Mouse (Mus musculus) heart, adult 8-10 months (tissue): Measurements from ENCODE around the gene Ctnna2. TPM values are rescaled to one million over a fixed set of nuclear protein-coding genes. Genes with fewer than 3 reads are reported as not detected.

Source experiments
- DNase-seq: peaks from one replicate; pipeline ENCODE4 v3.0.0; 2022; ENCODE audit warnings: low spot score
- total RNA-seq, 4 experiments: library from RNA; stranded (reverse); gene quantifications; 2 replicates each; pipeline ENCODE4 v1.2.4; 2022

Gene Ctnna2
- total RNA-seq, 4 experiments from 2014 or later, result 0.06 to 0.19 TPM; not detected in 2

GRCm38 (mm10) chr6:77430381-77430780 lies 549.1 kb downstream of the Ctnna2 start:
- DNase-seq, result peak; percentile 9

GRCm38 (mm10) chr6:77425746-77426145 lies 553.8 kb downstream of the Ctnna2 start:
- no peak for DNase-seq

GRCm38 (mm10) chr6:77424826-77425225 lies 554.7 kb downstream of the Ctnna2 start:
- no peak for DNase-seq

GRCm38 (mm10) chr6:77421564-77422139 lies 557.8 kb downstream of the Ctnna2 start:
- no peak for DNase-seq

- DNase-seq, result no peak
Observed at GRCm38 (mm10) chr6:77416999-77417398, 562.5 kb downstream of the Ctnna2 start.

- no peak for DNase-seq
Observed at GRCm38 (mm10) chr6:77413530-77413929, 566.0 kb downstream of the Ctnna2 start.

- no peak for DNase-seq
Observed at GRCm38 (mm10) chr6:77408481-77408880, 571.0 kb downstream of the Ctnna2 start.

GRCm38 (mm10) chr6:77400751-77401150 lies 578.7 kb downstream of the Ctnna2 start:
- DNase-seq, result no peak

- DNase-seq, result no peak
Observed at GRCm38 (mm10) chr6:77391663-77392062, 587.8 kb downstream of the Ctnna2 start.

GRCm38 (mm10) chr6:77381309-77381708 lies 598.2 kb downstream of the Ctnna2 start:
- DNase-seq, result no peak

- DNase-seq, result no peak
Observed at GRCm38 (mm10) chr6:77373132-77373531, 606.4 kb downstream of the Ctnna2 start.

GRCm38 (mm10) chr6:77371147-77371546 lies 608.4 kb downstream of the Ctnna2 start:
- no peak for DNase-seq

GRCm38 (mm10) chr6:77358471-77358837 lies 621.0 kb downstream of the Ctnna2 start:
- no peak for DNase-seq

GRCm38 (mm10) chr6:77357748-77358470 lies 621.6 kb downstream of the Ctnna2 start:
- no peak for DNase-seq

GRCm38 (mm10) chr6:77354826-77355225 lies 624.7 kb downstream of the Ctnna2 start:
- DNase-seq, result no peak

GRCm38 (mm10) chr6:77343781-77344180 lies 635.7 kb downstream of the Ctnna2 start:
- no peak for DNase-seq

- no peak for DNase-seq
Observed at GRCm38 (mm10) chr6:77335537-77335936, 644.0 kb downstream of the Ctnna2 start.

- no peak for DNase-seq
Observed at GRCm38 (mm10) chr6:77324748-77325147, 654.8 kb downstream of the Ctnna2 start.

- no peak for DNase-seq
Observed at GRCm38 (mm10) chr6:77324327-77324726, 655.2 kb downstream of the Ctnna2 start.

GRCm38 (mm10) chr6:77306796-77307195 lies 672.7 kb downstream of the Ctnna2 start:
- DNase-seq, result no peak

GRCm38 (mm10) chr6:77301305-77301704 lies 678.2 kb downstream of the Ctnna2 start:
- DNase-seq, result no peak

GRCm38 (mm10) chr6:77291415-77291814 lies 688.1 kb downstream of the Ctnna2 start:
- no peak for DNase-seq

- no peak for DNase-seq
Observed at GRCm38 (mm10) chr6:77288402-77288801, 691.1 kb downstream of the Ctnna2 start.
